Mouse (Mus musculus) heart, postnatal 25 days (tissue): ENCODE results near the gene Cand2. TPM values are rescaled to one million over a fixed set of nuclear protein-coding genes. Genes with fewer than 3 reads are reported as not detected.
"Not testable (repeated sequence)": the region's sequence is repeated elsewhere in the genome, so short reads cannot be mapped to it uniquely, and the experiment has no call there.

Experiments
- DNase-seq: peaks from one replicate; pipeline ENCODE4 v3.0.0; 2022; ENCODE audit warnings: low spot score
- intact Hi-C: fragments of 180-260 bp; cut with DNase I; formaldehyde crosslinking; loops from one replicate; pipeline ENCODE4 v1.15.1; 2025
- total RNA-seq, 2 experiments: library from RNA; stranded (reverse); gene quantifications; 2 replicates each; pipeline ENCODE4 v1.2.3; 2021

Cand2 gene
- total RNA-seq, 2 experiments from 2014 or later = 72.5 to 74.4 TPM

GRCm38 (mm10) chr6:115818129-115818528, 43.8 kb downstream of the Cand2 start:
- intact Hi-C loops = no loop called here
- DNase-seq = no peak

DNA sequence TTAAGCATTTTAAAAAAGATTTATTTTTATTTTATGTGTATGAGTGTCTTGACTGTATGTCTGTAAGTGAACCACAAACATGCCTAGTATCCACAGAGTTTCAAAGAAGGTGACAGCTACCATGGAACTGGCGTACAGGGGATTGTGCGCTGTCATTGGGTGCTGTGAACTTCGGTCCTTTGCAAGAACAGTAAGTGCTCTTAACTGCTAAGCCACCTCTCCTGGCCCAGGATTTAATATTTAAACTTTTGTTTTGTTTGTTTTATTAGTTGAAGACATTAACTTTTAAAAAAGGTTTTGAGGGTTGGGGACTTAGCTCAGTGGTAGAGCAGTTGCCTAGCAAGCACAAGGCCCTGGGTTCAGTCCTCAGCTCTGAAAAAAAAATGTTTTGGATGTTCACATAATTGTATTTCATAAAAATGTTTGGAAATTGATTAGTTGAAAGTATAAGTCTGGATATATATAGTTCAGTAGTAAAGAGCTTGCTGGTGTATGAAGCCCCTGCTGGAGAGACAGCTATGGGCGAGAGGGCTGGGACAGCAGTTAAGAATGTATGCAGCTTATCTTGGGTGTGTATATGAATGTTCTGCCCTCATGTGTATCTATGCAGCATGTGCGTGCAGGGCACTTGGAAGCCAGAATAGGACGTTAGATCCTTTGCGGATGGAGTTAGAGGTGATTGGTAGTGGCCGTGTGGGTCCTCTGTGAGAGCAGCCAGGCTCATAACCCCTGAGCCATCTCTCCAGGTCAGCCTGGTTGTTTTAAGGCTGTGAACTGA, 47.1 kb downstream of the Cand2 start:
- no peak for DNase-seq
- intact Hi-C loops = no loop called here

DNA sequence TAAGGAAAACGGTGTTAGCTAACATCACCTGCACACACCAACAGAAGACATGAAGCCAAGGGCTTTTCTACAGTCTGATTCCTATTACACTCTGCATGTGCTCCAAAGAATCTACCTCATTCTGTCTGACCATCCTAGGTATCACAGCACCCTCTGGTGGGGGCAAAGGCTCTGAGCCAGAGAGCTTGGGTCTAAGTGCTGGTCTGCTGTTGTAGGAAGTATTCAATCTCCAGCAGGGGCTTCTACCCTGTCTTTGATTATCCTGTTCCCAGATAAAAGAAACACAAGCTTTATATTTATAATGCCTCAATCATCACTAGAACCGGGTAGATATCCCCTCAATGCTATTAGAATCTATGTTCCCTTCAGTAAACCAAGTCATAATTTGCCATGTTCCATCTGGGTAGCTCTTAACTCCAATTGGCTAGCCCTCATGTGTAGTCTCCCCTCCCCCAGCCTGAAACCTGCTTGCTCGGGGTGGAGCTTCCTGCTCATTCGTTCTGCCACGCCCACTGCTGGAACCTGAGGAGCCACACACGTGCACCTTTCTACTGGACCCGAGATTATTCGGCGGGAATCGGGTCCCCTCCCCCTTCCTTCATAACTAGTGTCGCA, 49.6 kb downstream of the Cand2 start:
- DNase-seq, intact Hi-C loops: not testable (repeated sequence)

- intact Hi-C loops = no loop called here
- no peak for DNase-seq
These were observed 56.7 kb downstream of the Cand2 start for GRCm38 (mm10) chr6:115830779-115831601.

DNA sequence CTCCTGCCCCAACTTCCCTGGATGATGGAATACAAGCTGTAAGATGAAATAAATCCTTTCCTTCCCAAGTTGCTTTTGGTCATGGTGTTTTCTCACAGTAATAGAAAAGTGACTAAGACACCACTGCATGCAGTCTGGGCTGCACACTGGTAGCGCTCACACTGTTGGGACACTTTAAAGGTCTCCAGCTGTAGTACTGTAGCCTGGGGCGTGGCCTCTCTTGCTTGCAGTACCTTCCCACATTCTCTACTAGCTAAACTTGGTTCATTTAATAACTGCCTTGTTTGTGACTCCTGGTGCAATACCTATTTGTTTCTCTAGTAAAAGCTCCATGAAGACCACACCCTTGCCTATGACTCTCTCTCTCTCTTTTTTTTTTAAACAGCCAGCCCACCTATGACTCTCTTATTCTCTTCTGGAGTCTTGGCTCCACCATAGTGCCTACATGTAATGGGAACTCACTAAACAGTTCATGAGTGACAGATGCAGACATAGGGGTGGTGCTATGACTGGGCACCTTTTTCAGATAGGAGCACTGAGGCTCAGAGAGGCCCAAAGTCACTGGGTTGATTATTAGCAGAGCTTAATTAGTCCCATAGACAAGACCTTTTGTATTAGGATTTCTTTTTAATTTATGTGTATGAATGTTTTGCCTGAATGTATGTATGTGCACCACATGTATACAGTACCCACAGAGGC, 58.0 kb downstream of the Cand2 start:
- intact Hi-C loops = no loop called here
- DNase-seq = no peak

DNA sequence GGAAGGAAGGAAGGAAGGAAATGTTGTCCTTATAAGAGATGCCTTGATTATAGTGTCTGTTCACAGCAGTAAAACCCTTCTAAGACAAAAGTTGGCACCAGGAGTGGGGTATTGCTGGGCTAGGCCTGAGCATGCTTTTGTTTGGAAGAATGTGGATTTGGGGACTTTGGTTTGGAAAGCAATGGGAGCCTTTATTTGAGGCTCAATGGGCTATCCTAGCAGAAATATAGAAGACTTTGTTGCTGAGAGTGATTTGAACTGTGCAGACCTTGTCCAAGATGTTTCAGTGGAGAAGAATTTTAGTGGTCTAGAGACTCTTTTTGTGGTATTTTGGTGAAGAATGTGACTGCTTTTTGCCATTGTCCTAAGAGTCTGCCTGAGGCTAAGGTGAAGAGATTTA, 59.5 kb downstream of the Cand2 start:
- no peak for DNase-seq
- intact Hi-C loops = no loop called here

GRCm38 (mm10) chr6:115838161-115838597, 63.8 kb downstream of the Cand2 start, which contains the start of gene Efcab12:
Efcab12 (minus strand) TSS chr6:115838412.
- intact Hi-C loops = no loop called here
- peak; percentile 31 for DNase-seq

DNA sequence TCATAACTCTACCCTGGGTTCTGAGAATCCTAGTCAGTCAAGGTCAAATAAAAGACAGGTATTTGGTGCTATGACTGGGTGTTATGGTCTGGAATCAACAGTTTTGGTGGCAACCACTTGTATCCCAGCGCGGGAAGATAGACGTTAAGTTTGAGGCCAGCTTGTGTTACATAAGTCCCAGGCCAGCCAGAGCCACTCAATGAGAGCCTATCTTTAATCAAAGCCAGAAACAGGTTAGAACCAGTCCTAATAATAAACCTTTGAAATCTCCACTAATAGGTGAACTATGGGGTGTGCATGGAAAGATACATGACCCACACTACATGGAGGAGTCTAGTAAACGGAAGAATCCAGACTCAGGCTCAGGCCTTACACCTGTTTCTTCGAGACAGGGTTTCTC, 64.4 kb downstream of the Cand2 start:
- intact Hi-C loops = no loop called here
- DNase-seq = no peak

- intact Hi-C loops = loop anchor here (5.0 kb wide), 2 partner anchors 147 to 292 kb away; no protein-coding TSS in a partner anchor
- no peak for DNase-seq
These were observed 70.7 kb downstream of the Cand2 start for GRCm38 (mm10) chr6:115845006-115845405.

GRCm38 (mm10) chr6:115846640-115847411, 72.5 kb downstream of the Cand2 start:
- no peak for DNase-seq
- intact Hi-C loops = loop anchor here (5.0 kb wide), 2 partner anchors 145 to 290 kb away; no protein-coding TSS in a partner anchor

- DNase-seq = no peak
- intact Hi-C loops = loop anchor here (1.0 to 5.0 kb wide), 3 partner anchors 144 to 289 kb away; no protein-coding TSS in a partner anchor
These were observed 74.4 kb downstream of the Cand2 start for GRCm38 (mm10) chr6:115848598-115849304.

GRCm38 (mm10) chr6:115852446-115853090, 78.2 kb downstream of the Cand2 start:
- DNase-seq = no peak
- intact Hi-C loops = loop anchor here (5.0 kb wide), 1 partner anchor 45 kb away; no protein-coding TSS in a partner anchor

DNA sequence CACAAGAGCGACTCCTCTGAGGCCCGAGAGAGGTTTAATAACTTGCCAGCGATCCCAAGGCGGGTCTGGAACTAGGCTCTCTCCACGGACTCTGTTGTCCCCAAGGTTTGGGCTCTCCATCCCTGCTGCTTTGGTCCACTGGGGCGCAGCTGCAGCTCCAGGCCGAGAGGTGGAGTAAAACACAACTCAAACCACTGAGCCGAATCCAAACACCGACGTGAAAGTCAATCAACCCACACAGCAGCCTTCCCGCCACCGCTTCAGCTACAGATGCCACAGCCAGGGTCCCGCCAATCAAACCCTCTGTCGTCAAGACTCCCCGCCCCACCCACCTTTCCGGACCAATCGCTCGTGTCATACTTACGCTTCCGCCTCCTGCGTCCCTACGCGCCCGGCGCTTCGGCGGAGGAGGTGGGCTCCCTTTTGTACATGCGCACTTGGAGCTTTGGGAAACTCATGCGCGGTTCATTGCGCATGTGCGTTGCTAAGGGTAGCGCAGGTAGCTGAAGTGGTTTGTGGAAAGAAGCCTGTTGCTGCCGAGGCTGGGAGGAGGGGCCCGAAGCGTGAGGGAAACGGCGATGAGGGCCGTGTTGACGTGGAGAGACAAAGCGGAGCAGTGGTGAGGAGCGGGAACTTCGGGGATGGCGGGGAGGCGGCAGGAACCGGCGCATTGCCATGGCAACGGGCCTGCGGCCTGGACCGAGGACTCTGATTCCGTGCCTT, 78.9 kb downstream of the Cand2 start, which contains the start of the genes Mbd4 and Ift122:
Gene Mbd4 (minus strand): TSS at position 281 of the 723 bp plus-strand sequence.
Gene Ift122 (plus strand): TSS at position 380 of the 723 bp plus-strand sequence.
- intact Hi-C loops = loop anchor here (5.0 kb wide), 1 partner anchor 44 kb away; no protein-coding TSS in a partner anchor
- DNase-seq = peak; percentile 98

DNA sequence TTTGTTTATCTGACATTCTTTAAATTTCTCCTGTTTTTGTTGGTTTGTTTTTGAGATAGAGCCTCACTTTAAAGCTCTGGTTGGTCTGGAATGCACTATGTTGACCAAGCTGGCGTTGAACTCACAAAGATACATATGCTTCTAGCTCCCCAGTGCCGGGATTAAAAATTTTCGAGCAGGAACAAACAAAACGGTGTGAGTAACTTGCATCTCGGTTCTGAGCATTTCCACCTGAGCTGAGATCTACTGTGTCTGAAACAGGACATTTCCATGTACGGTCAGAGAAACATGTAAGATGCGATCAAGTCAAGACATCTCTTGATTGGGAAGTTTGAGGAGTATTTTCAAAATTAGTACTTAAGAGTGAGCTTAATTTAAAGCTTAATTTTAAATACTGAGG, 79.6 kb downstream of the Cand2 start:
- intact Hi-C loops = loop anchor here (5.0 kb wide), 1 partner anchor 43 kb away; no protein-coding TSS in a partner anchor
- DNase-seq = no peak

DNA sequence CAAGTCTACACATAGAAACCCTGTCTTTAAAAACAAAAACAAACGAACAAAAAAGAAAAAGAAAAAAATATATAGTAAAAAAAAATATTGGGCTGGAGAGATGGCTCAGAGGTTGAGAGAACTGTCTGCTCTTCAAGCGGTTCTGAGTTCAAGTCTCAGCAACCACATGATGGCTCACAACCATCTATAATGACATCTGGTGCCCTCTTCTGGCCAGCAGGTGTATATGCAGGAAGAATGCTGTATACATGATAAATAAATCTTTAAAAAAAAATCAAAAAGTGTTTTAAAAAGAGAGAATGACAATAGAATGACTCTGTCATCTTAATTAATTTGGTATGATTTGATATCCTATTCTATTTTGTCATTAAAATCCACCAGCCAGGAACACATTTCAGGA, 80.1 kb downstream of the Cand2 start:
- no peak for DNase-seq
- intact Hi-C loops = loop anchor here (5.0 kb wide), 1 partner anchor 43 kb away; no protein-coding TSS in a partner anchor
